Mouse (Mus musculus): ENCODE results near the gene Hectd4. TPM values are rescaled to one million over a fixed set of nuclear protein-coding genes. Genes with fewer than 3 reads are reported as not detected.

Gene Hectd4
- polyA plus RNA-seq, 1 experiment from 2014 or later, result 8.4 TPM

- Histone ChIP-seq H3K9ac (replicated peaks) (peak overlapping the region; percentile 84; the same call in 1 of the 2 replicates), H3K27me3 (peaks cover 8% of the 10 kb centered on the region), H3K4me1 (replicated peaks) (peaks cover 11% of the 10 kb centered on the region), H3K4me3 (replicated peaks) (peak overlapping the region; percentile 82), H3K36me3 (peaks cover 19% of the 10 kb centered on the region), H3K9me3 (peaks cover 2% of the 10 kb centered on the region; the same call in 1 of the 2 replicates), H3K4me2 (peak overlapping the region; percentile 78), H3K27ac (no peak overlapping the region)
- no peak for ATAC-seq (ENCODE audit: insufficient number of reproducible peaks, insufficient read depth, low FRiP score, low TSS enrichment, low read depth)
- WGBS, result 32% methylated on average over 22 of the region's 22 CpGs
Measured at GRCm38 (mm10) chr5:121386120-121386909, 166.3 kb downstream of the Hectd4 start.

DNA sequence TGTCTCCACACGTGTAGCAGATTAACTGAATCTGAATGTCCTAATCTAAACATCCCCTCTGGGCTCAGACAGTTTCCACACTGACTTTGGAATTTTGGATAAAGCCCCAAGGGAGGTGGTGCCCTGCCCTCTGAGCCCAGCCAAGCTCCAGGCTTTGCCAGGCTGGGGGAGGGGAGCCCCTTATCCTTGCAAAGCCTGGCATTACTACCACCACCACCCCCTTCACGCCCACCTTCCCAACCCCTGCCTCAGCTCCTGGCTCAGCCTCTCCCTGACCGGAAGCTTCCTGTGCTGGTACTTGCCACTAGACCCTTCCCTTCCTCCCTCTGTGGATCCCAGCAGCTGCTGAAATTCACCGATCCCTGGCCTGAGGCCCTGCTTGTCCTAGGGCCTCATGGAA, 167.1 kb downstream of the Hectd4 start:
- Histone ChIP-seq H3K4me1 (replicated peaks) (peaks cover 11% of the 10 kb centered on the region), H3K9me3 (no peaks in the 10 kb centered on the region), H3K27me3 (peaks cover 8% of the 10 kb centered on the region), H3K4me3 (replicated peaks) (no peak overlapping the region), H3K9ac (replicated peaks) (no peak overlapping the region), H3K27ac (no peak overlapping the region), H3K36me3 (peaks cover 10% of the 10 kb centered on the region; the same call in 1 of the 2 replicates), H3K4me2 (no peak overlapping the region)
- WGBS, result 51% methylated on average over 4 of the region's 4 CpGs
- no peak for ATAC-seq (ENCODE audit: insufficient number of reproducible peaks, insufficient read depth, low FRiP score, low TSS enrichment, low read depth)

- Histone ChIP-seq H3K4me1 (replicated peaks) (peaks cover 5% of the 10 kb centered on the region), H3K4me3 (replicated peaks) (no peak overlapping the region), H3K27ac (no peak overlapping the region), H3K27me3 (peaks cover 8% of the 10 kb centered on the region), H3K9ac (replicated peaks) (no peak overlapping the region), H3K36me3 (no peaks in the 10 kb centered on the region), H3K9me3 (no peaks in the 10 kb centered on the region), H3K4me2 (no peak overlapping the region)
- WGBS, result 81% methylated on average over 7 of the region's 7 CpGs
- no peak for ATAC-seq (ENCODE audit: insufficient number of reproducible peaks, insufficient read depth, low FRiP score, low TSS enrichment, low read depth)
Measured at GRCm38 (mm10) chr5:121389106-121389505, 169.1 kb downstream of the Hectd4 start.

- no peak overlapping the region for H3K4me2 ChIP-seq
- H3K9me3 ChIP-seq, result no peaks in the 10 kb centered on the region
- H3K27ac ChIP-seq, result no peak overlapping the region
- no peak overlapping the region for H3K4me3 ChIP-seq (replicated peaks)
- H3K9ac ChIP-seq (replicated peaks), result no peak overlapping the region
- no peak for ATAC-seq (ENCODE audit: insufficient number of reproducible peaks, insufficient read depth, low FRiP score, low TSS enrichment, low read depth)
- no peaks in the 10 kb centered on the region for H3K4me1 ChIP-seq (replicated peaks)
- H3K27me3 ChIP-seq, result peaks cover 8% of the 10 kb centered on the region
- no peaks in the 10 kb centered on the region for H3K36me3 ChIP-seq
Measured at GRCm38 (mm10) chr5:121389691-121390090, 169.7 kb downstream of the Hectd4 start.

DNA sequence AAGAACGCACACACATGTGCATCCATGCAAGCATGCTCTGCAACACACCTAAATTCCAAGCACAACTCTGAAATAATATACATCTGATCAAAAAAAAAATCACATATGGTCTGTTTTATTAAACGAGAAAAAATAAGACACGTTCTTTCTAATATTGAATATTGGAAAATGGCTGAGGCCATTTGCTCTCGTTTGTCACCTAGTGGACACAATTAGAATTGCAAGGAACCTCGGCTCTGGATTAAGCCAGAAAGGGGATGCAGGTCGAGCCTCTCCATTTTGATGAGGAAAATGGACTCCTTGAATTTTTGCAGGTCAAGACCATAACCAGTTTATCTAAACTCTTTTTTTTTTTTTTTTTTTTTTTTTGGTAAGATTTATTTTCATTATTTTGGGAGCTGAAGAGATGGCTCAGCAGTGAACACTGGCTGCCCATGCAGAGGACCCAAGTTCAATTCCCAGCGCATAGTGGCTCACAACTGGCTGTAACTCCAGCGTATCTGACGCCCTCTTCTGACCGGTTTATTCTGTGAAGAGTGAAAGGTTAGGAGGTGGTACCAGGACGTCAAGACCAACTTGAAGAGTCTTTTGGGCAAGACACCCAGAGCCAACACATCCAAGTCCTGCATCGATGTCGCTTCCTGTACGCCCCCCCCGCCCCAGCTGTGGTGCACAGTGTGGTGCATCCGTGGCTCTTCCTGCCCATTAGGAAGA, 172.8 kb downstream of the Hectd4 start:
- no peak overlapping the region for H3K27ac ChIP-seq
- H3K9ac ChIP-seq (replicated peaks), result no peak overlapping the region
- H3K27me3 ChIP-seq, result no peaks in the 10 kb centered on the region
- no peaks in the 10 kb centered on the region for H3K36me3 ChIP-seq
- H3K4me1 ChIP-seq (replicated peaks), result no peaks in the 10 kb centered on the region
- no peak for ATAC-seq (ENCODE audit: insufficient number of reproducible peaks, insufficient read depth, low FRiP score, low TSS enrichment, low read depth)
- 58% methylated on average over 16 of the region's 16 CpGs for WGBS
- no peak overlapping the region for H3K4me2 ChIP-seq
- H3K4me3 ChIP-seq (replicated peaks), result no peak overlapping the region
- no peaks in the 10 kb centered on the region for H3K9me3 ChIP-seq

- Histone ChIP-seq H3K9ac (replicated peaks) (no peak overlapping the region), H3K27me3 (no peaks in the 10 kb centered on the region), H3K4me1 (replicated peaks) (no peaks in the 10 kb centered on the region), H3K27ac (no peak overlapping the region), H3K4me2 (no peak overlapping the region), H3K4me3 (replicated peaks) (no peak overlapping the region), H3K36me3 (no peaks in the 10 kb centered on the region), H3K9me3 (no peaks in the 10 kb centered on the region)
- ATAC-seq (ENCODE audit: insufficient number of reproducible peaks, insufficient read depth, low FRiP score, low TSS enrichment, low read depth), result no peak
- WGBS, result 82% methylated on average over 3 of the region's 3 CpGs
Measured at GRCm38 (mm10) chr5:121393402-121393801, 173.4 kb downstream of the Hectd4 start.

DNA sequence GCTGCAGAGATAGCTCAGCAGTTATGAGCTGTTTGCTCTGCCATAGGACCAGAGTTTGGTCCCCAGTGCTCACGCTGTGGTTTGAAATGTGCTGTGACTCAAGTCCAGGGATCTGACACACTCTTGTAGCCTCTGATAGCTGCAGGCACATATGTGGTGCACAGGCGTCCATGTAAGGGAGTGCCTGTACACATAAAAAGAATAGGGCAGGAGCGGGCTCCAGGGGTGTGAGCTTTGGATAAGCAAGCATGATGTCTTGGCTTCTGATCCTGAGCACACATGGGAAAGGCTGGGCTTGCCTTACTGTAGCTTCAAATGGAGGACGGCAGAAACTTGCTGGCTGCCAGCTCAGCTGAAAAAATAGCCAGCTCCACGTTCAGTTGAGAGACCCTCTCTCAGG, 175.6 kb downstream of the Hectd4 start:
- Histone ChIP-seq H3K9ac (replicated peaks) (no peak overlapping the region), H3K36me3 (peaks cover 4% of the 10 kb centered on the region; the same call in 1 of the 2 replicates), H3K27ac (no peak overlapping the region), H3K4me1 (replicated peaks) (peaks cover 11% of the 10 kb centered on the region; the same call in 1 of the 2 replicates), H3K27me3 (no peaks in the 10 kb centered on the region), H3K4me3 (replicated peaks) (no peak overlapping the region), H3K4me2 (no peak overlapping the region), H3K9me3 (no peaks in the 10 kb centered on the region)
- ATAC-seq (ENCODE audit: insufficient number of reproducible peaks, insufficient read depth, low FRiP score, low TSS enrichment, low read depth), result no peak
- 75% methylated on average over 5 of the region's 5 CpGs for WGBS

DNA sequence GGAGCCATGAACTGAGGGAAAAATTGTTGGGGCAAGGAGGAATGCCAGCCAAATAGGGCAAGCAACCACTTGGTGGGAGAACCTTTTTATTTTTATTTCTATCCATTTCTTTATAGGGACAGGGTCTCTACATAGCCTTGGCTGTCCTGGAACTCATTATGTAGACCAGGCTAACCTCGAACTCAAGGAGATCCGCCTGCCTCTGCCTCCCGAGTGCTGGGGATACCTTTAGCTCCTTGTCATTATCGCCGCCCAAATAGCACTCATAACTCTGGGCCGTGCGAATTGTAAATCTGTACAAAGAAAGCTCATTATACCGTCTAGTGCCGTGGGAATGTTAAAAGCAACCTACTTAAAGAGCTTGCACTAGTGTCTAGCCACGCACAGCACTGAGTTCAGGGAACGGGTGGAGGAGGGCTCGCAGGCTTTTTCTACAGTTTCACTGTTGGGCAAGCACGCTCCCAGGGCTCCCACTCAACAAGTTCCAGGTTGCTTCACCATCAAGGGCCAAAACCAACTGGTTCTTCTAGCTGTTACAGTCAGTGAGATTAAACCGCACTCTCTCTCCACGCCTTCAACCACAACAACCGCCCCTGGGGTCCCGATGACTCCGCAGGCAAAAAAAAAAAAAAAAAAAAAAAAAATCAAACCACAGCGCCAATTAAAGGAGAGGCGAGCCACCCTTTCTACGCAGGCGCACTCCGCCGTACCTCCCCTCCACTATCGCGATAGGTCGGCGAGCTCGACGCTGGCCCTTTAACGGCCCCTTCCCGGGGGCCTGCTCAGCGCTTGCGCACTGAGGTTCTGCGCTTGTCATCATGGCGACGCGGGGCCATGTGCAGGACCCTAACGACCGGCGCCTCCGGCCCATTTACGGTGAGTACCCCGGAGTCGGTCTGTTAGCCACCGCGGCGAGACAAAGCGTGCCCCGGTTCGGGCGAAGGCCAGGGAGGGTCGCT, 177.4 kb downstream of the Hectd4 start, which contains the start of gene Naa25:
Gene Naa25 (plus strand): TSS at position 750 of the 959 bp plus-strand sequence.
- Histone ChIP-seq H3K9ac (replicated peaks) (peak within 1 kb of the TSS; percentile 79), H3K36me3 (peaks cover 19% of the 10 kb centered on the region; the same call in 1 of the 2 replicates), H3K27ac (peak within 1 kb of the TSS; percentile 89), H3K4me1 (replicated peaks) (peaks cover 11% of the 10 kb centered on the region; the same call in 1 of the 2 replicates), H3K27me3 (no peaks in the 10 kb centered on the region), H3K9me3 (no peaks in the 10 kb centered on the region), H3K4me2 (peak within 1 kb of the TSS; percentile 92), H3K4me3 (replicated peaks) (peak within 1 kb of the TSS; percentile 95)
- 11% methylated on average over 53 of the region's 53 CpGs for WGBS
- ATAC-seq (ENCODE audit: insufficient number of reproducible peaks, insufficient read depth, low FRiP score, low TSS enrichment, low read depth), result peak; percentile 91

DNA sequence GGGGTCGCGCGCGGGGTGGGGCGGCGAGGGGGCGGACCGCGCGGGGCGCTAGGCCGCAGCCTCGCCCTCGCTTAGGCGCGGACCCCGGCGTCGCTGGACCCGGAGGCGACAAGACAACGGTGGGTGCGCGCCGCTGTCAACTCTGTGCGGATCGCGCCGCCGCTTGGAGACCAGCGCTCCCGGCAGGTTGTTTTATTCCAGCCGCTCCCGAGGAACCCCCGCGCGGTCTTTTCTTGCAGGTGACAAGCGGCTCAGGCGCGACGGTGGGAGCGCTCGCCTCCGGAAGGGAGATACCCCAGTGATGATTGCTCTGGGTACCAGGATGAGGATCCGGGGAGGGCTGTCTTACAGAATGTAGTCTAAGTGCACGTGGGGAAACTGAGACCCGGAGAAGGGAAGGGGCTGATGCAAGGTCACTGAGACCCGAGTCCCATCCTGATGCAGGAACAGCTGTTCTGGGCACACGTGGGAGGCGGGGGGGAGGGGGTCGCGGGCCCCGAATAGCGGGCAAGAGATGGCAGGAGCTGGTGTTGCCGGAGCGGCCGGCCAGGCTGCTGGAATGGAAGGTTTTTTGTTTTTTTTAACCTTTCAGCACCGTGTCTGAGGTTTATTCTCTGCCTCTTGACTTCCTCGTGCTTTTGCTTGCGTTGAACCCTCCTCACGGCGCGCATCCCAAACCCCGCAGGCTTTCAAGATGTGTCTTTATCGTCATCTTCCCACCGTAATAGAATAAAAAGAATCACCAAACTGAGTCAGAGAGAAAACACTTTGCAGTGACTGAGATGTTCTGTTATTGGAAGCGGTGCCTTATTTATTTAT, 178.3 kb downstream of the Hectd4 start:
- Histone ChIP-seq H3K4me1 (replicated peaks) (peaks cover 11% of the 10 kb centered on the region; the same call in 1 of the 2 replicates), H3K9me3 (no peaks in the 10 kb centered on the region), H3K4me2 (peak overlapping the region; percentile 92), H3K36me3 (peaks cover 24% of the 10 kb centered on the region; the same call in 1 of the 2 replicates), H3K4me3 (replicated peaks) (peak overlapping the region; percentile 95), H3K27me3 (no peaks in the 10 kb centered on the region), H3K27ac (peak overlapping the region; percentile 67), H3K9ac (replicated peaks) (peak overlapping the region; percentile 79)
- ATAC-seq (ENCODE audit: insufficient number of reproducible peaks, insufficient read depth, low FRiP score, low TSS enrichment, low read depth), result no peak; the same call in 1 of the 2 replicates
- WGBS, result 1% methylated on average over 67 of the region's 67 CpGs

DNA sequence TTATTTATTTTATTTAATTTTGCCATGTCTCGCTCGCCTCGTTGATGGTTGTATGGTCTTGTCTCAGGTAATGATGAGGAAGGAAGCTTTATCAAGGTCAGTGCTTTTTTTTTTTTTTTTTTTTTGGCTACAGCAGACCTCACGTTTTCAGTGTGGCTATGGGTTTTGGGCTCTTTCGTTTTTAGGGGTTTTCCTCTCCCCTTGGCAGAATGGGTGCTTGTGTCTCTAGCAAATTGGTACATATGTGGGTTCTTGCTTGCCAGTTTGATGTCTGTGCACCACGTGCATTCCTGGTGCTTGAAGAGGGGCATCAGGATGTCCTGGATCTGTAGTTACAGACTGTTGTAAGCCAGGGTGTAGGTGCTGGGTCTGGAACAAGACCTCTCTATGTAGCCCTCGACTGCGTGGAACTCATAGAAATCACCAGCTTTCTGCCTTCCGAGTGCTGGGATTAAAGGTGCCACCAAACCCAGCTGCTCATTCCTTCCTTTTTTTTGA, 179.0 kb downstream of the Hectd4 start:
- Histone ChIP-seq H3K9ac (replicated peaks) (peak overlapping the region; percentile 79; the same call in 1 of the 2 replicates), H3K36me3 (peaks cover 24% of the 10 kb centered on the region; the same call in 1 of the 2 replicates), H3K4me2 (peak overlapping the region; percentile 92), H3K9me3 (no peaks in the 10 kb centered on the region), H3K27ac (no peak overlapping the region), H3K4me1 (replicated peaks) (peaks cover 11% of the 10 kb centered on the region; the same call in 1 of the 2 replicates), H3K4me3 (replicated peaks) (peak overlapping the region; percentile 95), H3K27me3 (no peaks in the 10 kb centered on the region)
- no peak for ATAC-seq (ENCODE audit: insufficient number of reproducible peaks, insufficient read depth, low FRiP score, low TSS enrichment, low read depth)
- 59% methylated on average over 9 of the region's 9 CpGs for WGBS
